Mouse (Mus musculus) large intestine, adult 2 months (tissue): Measurements from ENCODE around the gene Cnnm1. TPM values are rescaled to one million over a fixed set of nuclear protein-coding genes. Genes with fewer than 3 reads are reported as not detected.

ENCODE experiments used
- DNase-seq: peaks from one replicate; pipeline ENCODE4 v3.0.0-alpha.2; 2012; ENCODE audit warnings: low read depth, low spot score
- WGBS: fragments of 180-500 bp; shearing (Covaris S2); methylation state at CpG from one replicate; pipeline ENCODE4 v1.1.7; 2018; 5-methylcytosine and 5-hydroxymethylcytosine counted together
- polyA plus RNA-seq: library from polyadenylated mRNA; depleted of rRNA; stranded (reverse); fragments of >200 nt; gene quantifications from 2 replicates; pipeline ENCODE4 v1.2.3, GENCODE M21; 2012; rRNA removed

Cnnm1 gene
- polyA plus RNA-seq, 1 experiment = 0.55 TPM

GRCm38 (mm10) chr19:43526025-43526424 is 85.8 kb downstream of the Cnnm1 start:
- 86% methylated on average over 9 of the region's 9 CpGs for WGBS
- no peak for DNase-seq

- WGBS = 20% methylated on average over 11 of the region's 11 CpGs
- no peak for DNase-seq
Observed at GRCm38 (mm10) chr19:43527131-43527530, 86.9 kb downstream of the Cnnm1 start.

GRCm38 (mm10) chr19:43528056-43528587 is 87.9 kb downstream of the Cnnm1 start:
- WGBS = 92% methylated on average over 8 of the region's 8 CpGs
- no peak for DNase-seq

- 1% methylated on average over 13 of the region's 13 CpGs for WGBS
- DNase-seq = peak; percentile 81
Observed at GRCm38 (mm10) chr19:43530197-43530770, 90.0 kb downstream of the Cnnm1 start.

- 16% methylated on average over 12 of the region's 12 CpGs for WGBS
- DNase-seq = no peak
Observed at GRCm38 (mm10) chr19:43530921-43531320, 90.7 kb downstream of the Cnnm1 start.

- 89% methylated on average over 3 of the region's 3 CpGs for WGBS
- no peak for DNase-seq
Observed at GRCm38 (mm10) chr19:43535372-43535771, 95.1 kb downstream of the Cnnm1 start.

- WGBS = 14% methylated on average over 19 of the region's 19 CpGs
- no peak for DNase-seq
Observed at GRCm38 (mm10) chr19:43546337-43547117, 106.3 kb downstream of the Cnnm1 start.

Other genes with a start within 250 kb of the Cnnm1 start
- gene Hpse2, start 52.1 kb upstream of the Cnnm1 start, polyA plus RNA-seq = 2.2 and 2.6 TPM in 2 replicates
- gene Got1, start 84.2 kb downstream of the Cnnm1 start, polyA plus RNA-seq = 53.4 and 74.3 TPM in 2 replicates
- 9.1 and 11.7 TPM in 2 replicates for gene Nkx2-3, start 171.9 kb downstream of the Cnnm1 start, polyA plus RNA-seq
- 66.6 and 94.4 TPM in 2 replicates for gene Slc25a28, start 234.4 kb downstream of the Cnnm1 start, polyA plus RNA-seq
- gene Entpd7, start 249.2 kb downstream of the Cnnm1 start, polyA plus RNA-seq = 9.6 and 26.0 TPM in 2 replicates